Mouse (Mus musculus): ENCODE measurements around the gene Prpf38b. TPM values are rescaled to one million over a fixed set of nuclear protein-coding genes. Genes with fewer than 3 reads are reported as not detected.

Prpf38b gene
- total RNA-seq, 1 experiment, result 70.6 TPM

DNA sequence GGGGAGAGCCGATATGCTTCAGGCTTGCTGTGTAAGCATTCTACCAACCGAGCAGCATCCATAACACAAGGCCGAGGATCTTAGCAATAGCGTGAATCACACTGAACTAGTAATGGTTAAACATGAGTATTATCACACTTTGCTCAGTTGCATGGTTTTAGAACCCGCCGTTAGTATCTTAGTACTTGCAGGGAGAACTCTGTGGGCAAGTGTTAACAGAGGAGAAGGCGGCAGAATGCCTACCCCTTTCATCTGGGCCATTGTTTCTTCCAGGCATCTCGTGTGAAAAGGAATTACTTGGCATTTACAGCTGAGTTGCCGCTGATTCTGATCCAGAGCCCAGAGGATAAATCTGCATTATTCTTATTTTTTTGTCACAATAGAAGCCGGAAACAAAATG lies 29.5 kb upstream of the Prpf38b start:
- H3K9ac ChIP-seq (ENCODE audit: insufficient read depth, low read depth, low read length, poor library complexity, severe bottlenecking), result no peak overlapping the region
- no peak overlapping the region for H3K4me3 ChIP-seq (ENCODE audit: insufficient read depth in 1 of 2, low read depth in 1 of 2, low read length in 2 of 2, poor library complexity in 1 of 2, severe bottlenecking in 1 of 2)
- TF ChIP-seq MAFK (IDR thresholded peaks at IDR 0.05; ENCODE audit: insufficient read depth, low read depth, low read length) (no peak), ZC3H11A (IDR thresholded peaks at IDR 0.05; ENCODE audit: borderline replicate concordance, low read depth, low read length) (no peak), HCFC1 (IDR thresholded peaks at IDR 0.05; ENCODE audit: borderline replicate concordance, insufficient read depth, low read length) (no peak), ZNF384 (IDR thresholded peaks at IDR 0.05; ENCODE audit: low read depth, low read length) (no peak), CHD2 (IDR thresholded peaks at IDR 0.05; ENCODE audit: low read depth, low read length) (no peak)
- H3K9me3 ChIP-seq (ENCODE audit: control insufficient read depth, insufficient read depth, low read depth, low read length), result no peaks in the 10 kb centered on the region; the same call in 1 of the 2 replicates
- H3K36me3 ChIP-seq (ENCODE audit: control insufficient read depth, insufficient read depth, low read length, poor library complexity, severe bottlenecking), result no peaks in the 10 kb centered on the region
- no peak overlapping the region for H3K27ac ChIP-seq (ENCODE audit: insufficient read depth, low read depth, low read length, poor library complexity, severe bottlenecking)
- in situ Hi-C loops (cut with MboI; ENCODE audit: low sequenced_read_pairs in 2 of 2, unreplicated experiment in 2 of 2), result no loop called here
- DNase-seq (ENCODE audit: low read depth, low spot score), result no peak
- H3K4me1 ChIP-seq (ENCODE audit: control insufficient read depth in 2 of 2, insufficient read depth in 2 of 2, low read length in 2 of 2, poor library complexity in 1 of 2), result no peaks in the 10 kb centered on the region; a peak in 1 of 4 replicates

DNA sequence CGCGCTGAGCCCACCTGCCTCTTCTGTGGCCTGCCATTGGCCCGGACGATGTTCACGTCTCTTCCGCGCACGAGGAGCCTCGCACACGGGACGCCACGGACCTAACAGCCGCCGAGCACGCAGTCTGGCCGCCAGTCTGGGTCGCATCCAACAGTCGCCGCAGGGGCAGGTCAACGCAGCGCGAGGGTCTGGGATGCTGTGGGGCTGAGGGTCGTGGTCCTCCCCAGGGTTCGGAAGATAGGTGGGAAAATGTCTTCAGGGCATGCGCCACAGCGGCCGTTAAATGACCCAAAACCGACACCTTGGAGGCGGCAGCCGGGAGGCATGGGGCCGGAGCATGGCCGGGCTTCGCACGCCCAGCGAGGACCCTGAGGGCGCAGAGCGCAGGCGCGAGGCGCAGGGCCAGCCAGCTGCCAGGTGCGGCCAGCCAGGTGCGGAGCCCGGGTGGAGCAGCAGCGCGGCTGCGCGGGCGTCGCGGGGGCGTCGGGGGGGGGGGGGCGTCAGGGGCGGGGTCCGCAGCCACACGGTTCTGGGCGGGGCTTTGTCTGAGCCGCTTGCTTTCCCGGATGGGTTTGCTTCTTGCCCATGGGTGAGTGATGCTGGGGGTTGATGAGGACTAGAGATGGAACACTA lies 28.6 kb upstream of the Prpf38b start, which contains the start of gene Gm9857:
TSS of gene Gm9857 (minus strand) at position 445 of the 633 bp plus-strand sequence.
- in situ Hi-C loops (cut with MboI; ENCODE audit: low sequenced_read_pairs in 2 of 2, unreplicated experiment in 2 of 2), result no loop called here
- Histone ChIP-seq H3K36me3 (ENCODE audit: control insufficient read depth, insufficient read depth, low read length, poor library complexity, severe bottlenecking) (no peaks in the 10 kb centered on the region), H3K9ac (ENCODE audit: insufficient read depth, low read depth, low read length, poor library complexity, severe bottlenecking) (peak within 1 kb of the TSS; percentile 35), H3K27ac (ENCODE audit: insufficient read depth, low read depth, low read length, poor library complexity, severe bottlenecking) (no peak within 1 kb of the TSS), H3K9me3 (ENCODE audit: control insufficient read depth, insufficient read depth, low read depth, low read length) (no peaks in the 10 kb centered on the region; the same call in 1 of the 2 replicates), H3K4me1 (ENCODE audit: control insufficient read depth in 2 of 2, insufficient read depth in 2 of 2, low read length in 2 of 2, poor library complexity in 1 of 2) (no peaks in the 10 kb centered on the region; a peak in 1 of 4 replicates), H3K4me3 (ENCODE audit: insufficient read depth in 1 of 2, low read depth in 1 of 2, low read length in 2 of 2, poor library complexity in 1 of 2, severe bottlenecking in 1 of 2) (peak within 1 kb of the TSS; percentile 40 to 43)
- peak; percentile 31 for DNase-seq (ENCODE audit: low read depth, low spot score)
- no peak for TF ChIP-seq MAFK (IDR thresholded peaks at IDR 0.05; ENCODE audit: insufficient read depth, low read depth, low read length)
- no peak for TF ChIP-seq ZC3H11A (IDR thresholded peaks at IDR 0.05; ENCODE audit: borderline replicate concordance, low read depth, low read length)
- TF ChIP-seq HCFC1 (IDR thresholded peaks at IDR 0.05; ENCODE audit: borderline replicate concordance, insufficient read depth, low read length), result no peak
- TF ChIP-seq CHD2 (IDR thresholded peaks at IDR 0.05; ENCODE audit: low read depth, low read length), result no peak
- no peak for TF ChIP-seq ZNF384 (IDR thresholded peaks at IDR 0.05; ENCODE audit: low read depth, low read length)

DNA sequence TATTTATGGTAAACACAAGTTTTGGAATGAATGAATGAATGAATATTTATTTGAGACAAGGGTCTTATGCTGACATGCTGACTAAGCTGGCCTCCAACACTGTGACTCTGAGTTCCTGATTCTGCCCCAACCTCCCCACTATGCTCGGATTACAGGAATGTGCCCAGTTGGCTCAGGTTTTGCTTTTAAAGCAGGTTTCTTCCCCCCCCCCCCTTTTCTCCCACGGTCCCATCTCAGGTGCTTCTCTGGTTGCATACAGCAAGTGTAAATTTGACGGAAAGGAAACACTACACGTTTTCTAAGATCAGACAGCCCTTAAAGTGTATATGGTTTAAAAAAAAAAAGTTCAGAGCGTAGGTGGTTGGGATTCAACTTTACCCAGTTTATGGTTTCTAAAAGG lies 28.0 kb upstream of the Prpf38b start, which contains the start of gene Henmt1:
TSS of gene Henmt1 (plus strand) at position 301 of the 400 bp plus-strand sequence.
- in situ Hi-C loops (cut with MboI; ENCODE audit: low sequenced_read_pairs in 2 of 2, unreplicated experiment in 2 of 2), result no loop called here
- Histone ChIP-seq H3K9ac (ENCODE audit: insufficient read depth, low read depth, low read length, poor library complexity, severe bottlenecking) (peak within 1 kb of the TSS; percentile 35), H3K27ac (ENCODE audit: insufficient read depth, low read depth, low read length, poor library complexity, severe bottlenecking) (no peak within 1 kb of the TSS), H3K36me3 (ENCODE audit: control insufficient read depth, insufficient read depth, low read length, poor library complexity, severe bottlenecking) (no peaks in the 10 kb centered on the region), H3K9me3 (ENCODE audit: control insufficient read depth, insufficient read depth, low read depth, low read length) (no peaks in the 10 kb centered on the region; the same call in 1 of the 2 replicates), H3K4me3 (ENCODE audit: insufficient read depth in 1 of 2, low read depth in 1 of 2, low read length in 2 of 2, poor library complexity in 1 of 2, severe bottlenecking in 1 of 2) (peak within 1 kb of the TSS; percentile 40 to 43), H3K4me1 (ENCODE audit: control insufficient read depth in 2 of 2, insufficient read depth in 2 of 2, low read length in 2 of 2, poor library complexity in 1 of 2) (no peaks in the 10 kb centered on the region; a peak in 1 of 4 replicates)
- DNase-seq (ENCODE audit: low read depth, low spot score), result no peak
- TF ChIP-seq ZNF384 (IDR thresholded peaks at IDR 0.05; ENCODE audit: low read depth, low read length) (no peak), HCFC1 (IDR thresholded peaks at IDR 0.05; ENCODE audit: borderline replicate concordance, insufficient read depth, low read length) (no peak), MAFK (IDR thresholded peaks at IDR 0.05; ENCODE audit: insufficient read depth, low read depth, low read length) (no peak), CHD2 (IDR thresholded peaks at IDR 0.05; ENCODE audit: low read depth, low read length) (no peak), ZC3H11A (IDR thresholded peaks at IDR 0.05; ENCODE audit: borderline replicate concordance, low read depth, low read length) (no peak)

DNA sequence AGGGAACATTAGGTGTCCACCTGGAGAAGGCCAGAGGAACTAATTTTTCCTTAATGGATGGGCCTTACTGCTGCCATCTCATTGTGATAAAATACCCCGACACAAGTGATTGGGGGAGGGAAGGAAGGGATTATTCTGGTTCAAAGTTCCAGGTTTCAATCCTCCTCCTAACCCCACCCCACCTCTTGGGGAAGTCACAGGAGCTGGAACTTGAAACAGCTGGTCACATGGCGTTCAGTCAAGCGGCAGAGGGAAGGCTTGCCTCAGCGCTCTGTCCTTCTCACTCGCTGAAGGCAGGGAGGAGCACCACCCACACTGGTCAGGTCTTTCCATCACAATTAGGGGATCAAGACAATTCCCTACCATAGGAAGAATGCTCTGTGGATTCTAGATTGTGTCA lies 27.2 kb upstream of the Prpf38b start:
- Histone ChIP-seq H3K4me1 (ENCODE audit: control insufficient read depth in 2 of 2, insufficient read depth in 2 of 2, low read length in 2 of 2, poor library complexity in 1 of 2) (no peaks in the 10 kb centered on the region; a peak in 1 of 4 replicates), H3K9ac (ENCODE audit: insufficient read depth, low read depth, low read length, poor library complexity, severe bottlenecking) (no peak overlapping the region), H3K4me3 (ENCODE audit: insufficient read depth in 1 of 2, low read depth in 1 of 2, low read length in 2 of 2, poor library complexity in 1 of 2, severe bottlenecking in 1 of 2) (no peak overlapping the region), H3K36me3 (ENCODE audit: control insufficient read depth, insufficient read depth, low read length, poor library complexity, severe bottlenecking) (no peaks in the 10 kb centered on the region), H3K27ac (ENCODE audit: insufficient read depth, low read depth, low read length, poor library complexity, severe bottlenecking) (no peak overlapping the region), H3K9me3 (ENCODE audit: control insufficient read depth, insufficient read depth, low read depth, low read length) (no peaks in the 10 kb centered on the region; the same call in 1 of the 2 replicates)
- in situ Hi-C loops (cut with MboI; ENCODE audit: low sequenced_read_pairs in 2 of 2, unreplicated experiment in 2 of 2), result no loop called here
- DNase-seq (ENCODE audit: low read depth, low spot score), result no peak
- TF ChIP-seq HCFC1 (IDR thresholded peaks at IDR 0.05; ENCODE audit: borderline replicate concordance, insufficient read depth, low read length), result no peak
- TF ChIP-seq MAFK (IDR thresholded peaks at IDR 0.05; ENCODE audit: insufficient read depth, low read depth, low read length), result no peak
- TF ChIP-seq ZNF384 (IDR thresholded peaks at IDR 0.05; ENCODE audit: low read depth, low read length), result no peak
- no peak for TF ChIP-seq CHD2 (IDR thresholded peaks at IDR 0.05; ENCODE audit: low read depth, low read length)
- no peak for TF ChIP-seq ZC3H11A (IDR thresholded peaks at IDR 0.05; ENCODE audit: borderline replicate concordance, low read depth, low read length)

Data from ES-E14 (cell line).